Mouse (Mus musculus) neural tube, embryonic 14.5 days (tissue): Measurements from ENCODE around the gene Lpar6. TPM values are rescaled to one million over a fixed set of nuclear protein-coding genes. Genes with fewer than 3 reads are reported as not detected.

Experiments used
- ATAC-seq: fragments of 200-750 bp; cut with Nextera tagmentation; 2 replicates; pipeline ENCODE4 v1.8.0; 2017; ENCODE audit warnings: low read depth, mild to moderate bottlenecking, moderate TSS enrichment, moderate library complexity
- H3K27ac ChIP-seq: fragments of 300-500 bp; sonication (generic); 2 replicates; pipeline ENCODE4 v1.5.1; 2014; ENCODE audit warnings: low read depth, mild to moderate bottlenecking, control low read depth, low read length, moderate library complexity, mixed read lengths
- H3K27me3 ChIP-seq: fragments of 300-500 bp; sonication (generic); 2 replicates; pipeline ENCODE4 v1.6.1; 2014; ENCODE audit warnings: low read length; ENCODE audit not compliant: control insufficient read depth, insufficient read depth
- H3K36me3 ChIP-seq: fragments of 300-500 bp; sonication (generic); 2 replicates; pipeline ENCODE4 v1.6.1; 2014; ENCODE audit warnings: low read length, mixed read lengths; ENCODE audit not compliant: control insufficient read depth, insufficient read depth
- H3K4me1 ChIP-seq: fragments of 300-500 bp; sonication (generic); 2 replicates; pipeline ENCODE4 v1.6.1; 2014; ENCODE audit warnings: low read length; ENCODE audit not compliant: control insufficient read depth, insufficient read depth
- H3K4me2 ChIP-seq: fragments of 300-500 bp; sonication (generic); 2 replicates; pipeline ENCODE4 v1.6.1; 2014; ENCODE audit warnings: mild to moderate bottlenecking, low read depth, low read length, control low read depth
- H3K4me3 ChIP-seq: fragments of 300-500 bp; sonication (generic); 2 replicates; pipeline ENCODE4 v1.5.1; 2014; ENCODE audit warnings: low read depth, low read length, control low read depth, mixed read lengths
- H3K9ac ChIP-seq: fragments of 300-500 bp; sonication (generic); replicated peaks from 2 replicates; pipeline ENCODE4 v1.6.1; 2014; ENCODE audit warnings: low read depth, mild to moderate bottlenecking, control low read depth, low read length, mixed read lengths
- H3K9me3 ChIP-seq: fragments of 300-500 bp; sonication (generic); 2 replicates; pipeline ENCODE4 v1.6.1; 2016; ENCODE audit warnings: low read length; ENCODE audit not compliant: control insufficient read depth
- whole genome bisulfite sequencing: fragments of 180-500 bp; shearing (Covaris S2); extraction: QIAGEN DNeasy Blood & Tissue Kit; methylation state at CpG from one replicate; pipeline ENCODE4 v1.1.7; 2014; 5-methylcytosine and 5-hydroxymethylcytosine counted together
- polyA plus RNA-seq: library from polyadenylated mRNA; unstranded; fragments of >200 nt; fragmentation: Nextera tagmentation; extraction: Ambion mirVana; gene quantifications from 2 replicates; pipeline ENCODE4 v1.2.1, GENCODE M21; 2014

Gene Lpar6
- 3.5 and 4.7 TPM in 2 replicates for polyA plus RNA-seq

DNA sequence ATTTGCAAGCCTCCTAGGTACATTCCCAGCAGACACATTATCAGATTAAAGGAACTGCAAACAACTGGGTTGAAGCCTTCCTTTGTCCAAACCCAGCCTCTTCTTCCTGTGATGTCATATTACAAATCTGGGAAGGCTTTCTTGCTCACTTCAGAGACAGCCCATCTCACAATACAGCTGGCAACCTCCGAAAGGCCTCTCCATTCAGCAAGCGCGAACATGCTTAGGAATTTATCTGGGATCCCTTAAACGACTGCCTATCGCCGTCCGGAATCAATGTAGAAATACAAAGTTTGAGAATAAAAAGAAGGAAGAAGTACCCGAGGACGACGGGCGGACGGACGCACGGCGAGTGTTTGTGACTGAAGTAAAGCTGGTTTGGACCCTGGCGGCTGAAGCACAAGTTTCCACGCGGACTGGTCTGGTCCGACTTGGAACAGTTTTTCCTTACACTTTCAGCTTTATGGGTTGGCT is at the start of gene Lpar6:
Lpar6 (plus strand) TSS at position 48 of the 474 bp plus-strand sequence.
- ATAC-seq, result peak; percentile 79
- peak within 1 kb of the TSS; percentile 37 for H3K4me3 ChIP-seq

DNA sequence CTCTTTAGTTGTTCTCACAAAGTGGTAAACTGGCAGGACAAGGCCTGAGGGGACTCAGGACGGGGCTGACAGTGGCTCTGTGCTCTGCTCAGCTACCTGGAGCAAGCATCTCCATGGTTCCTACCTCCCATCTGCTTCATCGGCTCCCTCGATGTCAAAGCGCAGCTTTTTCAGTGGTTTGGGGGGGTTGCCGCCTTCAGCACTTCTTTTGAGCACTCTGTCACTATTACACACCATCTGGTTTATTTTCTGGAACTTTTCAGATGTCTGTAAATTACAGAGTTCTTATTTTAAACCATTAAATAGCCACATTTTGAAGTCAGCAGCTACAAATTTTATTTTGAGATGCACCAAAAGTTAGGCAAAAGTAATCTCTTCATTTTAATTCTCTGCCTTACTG is 38.6 kb upstream of the Lpar6 start:
- Histone ChIP-seq H3K27ac (no peak overlapping the region), H3K9ac (no peak overlapping the region), H3K4me2 (no peak overlapping the region), H3K9me3 (no peaks in the 10 kb centered on the region), H3K4me1 (no peaks in the 10 kb centered on the region), H3K27me3 (no peaks in the 10 kb centered on the region), H3K4me3 (no peak overlapping the region), H3K36me3 (peaks cover 13% of the 10 kb centered on the region; the same call in 1 of the 2 replicates)
- 54% methylated on average over 5 of the region's 5 CpGs for WGBS
- ATAC-seq, result no peak

More for the DNA sequence above, at the start of gene Lpar6:
- Histone ChIP-seq H3K36me3 (no peaks in the 10 kb centered on the region), H3K27me3 (no peaks in the 10 kb centered on the region), H3K4me1 (peaks cover 5% of the 10 kb centered on the region; the same call in 1 of the 2 replicates), H3K4me2 (peak within 1 kb of the TSS; percentile 54), H3K9ac (peak within 1 kb of the TSS; percentile 39), H3K27ac (peak within 1 kb of the TSS; percentile 71), H3K9me3 (no peaks in the 10 kb centered on the region)
- WGBS, result under 1% methylated on average over 19 of the region's 19 CpGs

DNA sequence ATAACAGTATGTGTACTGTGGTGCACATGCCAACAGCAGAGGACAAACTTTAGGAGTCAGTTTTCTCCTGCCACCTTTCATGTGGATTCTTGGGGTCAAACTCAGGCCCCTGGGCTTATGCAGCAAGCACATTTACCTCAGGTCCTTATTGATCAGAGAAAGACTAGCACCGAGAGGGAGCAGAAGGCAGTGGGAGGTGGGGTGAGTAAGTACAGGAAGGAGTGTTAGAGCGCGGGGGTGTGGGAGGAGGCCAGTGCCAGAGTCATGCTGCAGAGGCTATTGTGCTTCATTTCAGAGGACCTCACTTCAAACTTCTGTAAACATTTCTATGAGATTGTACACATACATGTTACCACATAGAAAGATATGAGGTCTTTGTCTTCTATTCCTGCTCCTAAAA is 36.2 kb upstream of the Lpar6 start:
- 73% methylated on average over 3 of the region's 3 CpGs for WGBS

DNA sequence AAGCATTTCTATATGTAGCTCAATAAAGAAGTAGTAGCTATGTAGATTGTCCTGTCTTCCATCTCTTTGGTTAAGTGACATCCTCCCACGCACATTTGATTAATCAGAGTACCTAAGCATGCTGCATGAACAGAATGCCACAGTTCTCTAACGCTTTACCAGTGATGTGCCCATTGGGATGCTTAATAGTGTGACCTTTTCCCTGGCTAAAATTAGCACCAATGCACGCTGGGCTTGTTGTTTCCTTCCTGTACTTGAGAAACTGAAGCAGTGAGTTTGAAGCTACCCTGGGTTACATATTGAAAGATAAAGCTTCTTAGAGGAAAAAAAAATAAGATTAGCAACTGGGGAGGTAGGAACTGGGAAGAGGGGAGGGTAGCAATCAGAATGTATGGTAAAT is 33.7 kb upstream of the Lpar6 start:
- H3K4me2 ChIP-seq, result no peak overlapping the region
- H3K27ac ChIP-seq, result no peak overlapping the region
- ATAC-seq, result no peak
- H3K27me3 ChIP-seq, result no peaks in the 10 kb centered on the region
- H3K9ac ChIP-seq, result no peak overlapping the region
- 74% methylated on average over 3 of the region's 3 CpGs for WGBS
- H3K4me3 ChIP-seq, result no peak overlapping the region
- H3K36me3 ChIP-seq, result peaks cover 7% of the 10 kb centered on the region; the same call in 1 of the 2 replicates
- no peaks in the 10 kb centered on the region for H3K4me1 ChIP-seq
- H3K9me3 ChIP-seq, result no peaks in the 10 kb centered on the region

More for the DNA sequence above, 36.2 kb upstream of the Lpar6 start:
- Histone ChIP-seq H3K27me3 (no peaks in the 10 kb centered on the region), H3K36me3 (peaks cover 21% of the 10 kb centered on the region; the same call in 1 of the 2 replicates), H3K4me2 (no peak overlapping the region), H3K27ac (no peak overlapping the region), H3K9me3 (no peaks in the 10 kb centered on the region), H3K9ac (no peak overlapping the region), H3K4me3 (no peak overlapping the region), H3K4me1 (no peaks in the 10 kb centered on the region)
- no peak for ATAC-seq

DNA sequence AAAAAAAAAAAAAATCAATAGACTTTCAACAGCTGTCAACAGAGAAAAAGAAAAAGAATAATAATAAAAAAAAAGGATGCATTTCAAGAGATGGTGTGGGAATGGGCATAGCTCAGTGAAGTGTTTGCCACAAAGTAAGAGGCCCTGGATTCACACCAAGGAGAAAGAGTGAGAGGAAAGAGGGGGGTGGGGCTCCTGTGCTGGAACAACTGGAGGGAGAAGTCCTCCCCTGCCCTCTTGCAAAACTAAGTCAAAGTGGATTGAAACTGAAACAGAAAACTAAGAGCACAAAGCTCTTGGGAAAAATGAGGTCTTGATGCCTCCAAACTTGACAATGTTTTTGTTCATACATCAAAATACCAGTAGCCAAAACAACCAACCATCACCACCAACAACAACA is 28.4 kb upstream of the Lpar6 start:
- H3K9ac ChIP-seq, result no peak overlapping the region
- peaks cover 7% of the 10 kb centered on the region; the same call in 1 of the 2 replicates for H3K36me3 ChIP-seq
- H3K4me1 ChIP-seq, result no peaks in the 10 kb centered on the region
- no peak for ATAC-seq
- no peak overlapping the region for H3K27ac ChIP-seq
- no peak overlapping the region for H3K4me3 ChIP-seq
- H3K27me3 ChIP-seq, result no peaks in the 10 kb centered on the region
- H3K4me2 ChIP-seq, result no peak overlapping the region
- H3K9me3 ChIP-seq, result no peaks in the 10 kb centered on the region

DNA sequence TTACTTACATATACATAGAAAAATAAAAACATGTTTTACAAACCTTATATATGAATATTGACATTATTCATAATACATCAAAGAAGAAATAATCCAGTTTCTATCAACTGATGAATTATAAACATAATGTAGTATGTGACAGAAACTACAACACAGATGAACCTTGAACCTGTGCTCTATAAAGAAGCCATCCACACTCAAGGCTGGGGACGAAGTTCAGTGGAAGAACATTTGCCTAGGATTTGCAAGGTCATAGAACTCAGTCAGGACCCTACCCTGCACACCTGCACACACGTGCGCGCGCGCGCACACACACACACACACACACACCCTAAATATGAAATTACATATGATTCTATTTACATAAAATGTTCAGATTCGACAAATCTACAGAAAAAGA is 27.5 kb upstream of the Lpar6 start:
- WGBS, result 96% methylated on average over 8 of the region's 8 CpGs
- no peak for ATAC-seq
- Histone ChIP-seq H3K4me3 (no peak overlapping the region), H3K27me3 (no peaks in the 10 kb centered on the region), H3K9ac (no peak overlapping the region), H3K27ac (no peak overlapping the region), H3K4me2 (no peak overlapping the region), H3K4me1 (no peaks in the 10 kb centered on the region), H3K36me3 (peaks cover 6% of the 10 kb centered on the region; the same call in 1 of the 2 replicates), H3K9me3 (no peaks in the 10 kb centered on the region)

DNA sequence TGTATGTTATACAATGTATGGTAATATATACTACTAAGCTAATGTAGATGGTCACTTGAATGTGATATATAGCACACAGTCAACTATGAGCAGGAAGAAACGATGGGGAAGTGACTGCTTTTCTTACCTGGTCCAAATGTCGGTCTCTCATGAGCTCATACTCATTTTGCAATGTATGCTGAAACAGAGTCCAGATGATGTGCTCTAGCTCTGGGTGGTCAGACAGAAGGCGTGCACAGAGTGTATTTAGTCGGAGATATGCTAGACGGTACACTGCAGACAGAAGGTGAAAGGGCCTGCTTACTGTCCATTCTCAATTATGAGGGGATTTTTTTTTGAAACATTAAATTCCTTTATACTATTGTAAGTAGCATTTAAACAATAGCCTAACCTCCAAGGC is 26.2 kb upstream of the Lpar6 start:
- Histone ChIP-seq H3K4me3 (no peak overlapping the region), H3K9me3 (no peaks in the 10 kb centered on the region), H3K4me2 (no peak overlapping the region), H3K36me3 (peaks cover 11% of the 10 kb centered on the region; the same call in 1 of the 2 replicates), H3K27ac (no peak overlapping the region), H3K4me1 (no peaks in the 10 kb centered on the region), H3K9ac (no peak overlapping the region), H3K27me3 (no peaks in the 10 kb centered on the region)
- WGBS, result 93% methylated on average over 5 of the region's 5 CpGs
- ATAC-seq, result no peak

DNA sequence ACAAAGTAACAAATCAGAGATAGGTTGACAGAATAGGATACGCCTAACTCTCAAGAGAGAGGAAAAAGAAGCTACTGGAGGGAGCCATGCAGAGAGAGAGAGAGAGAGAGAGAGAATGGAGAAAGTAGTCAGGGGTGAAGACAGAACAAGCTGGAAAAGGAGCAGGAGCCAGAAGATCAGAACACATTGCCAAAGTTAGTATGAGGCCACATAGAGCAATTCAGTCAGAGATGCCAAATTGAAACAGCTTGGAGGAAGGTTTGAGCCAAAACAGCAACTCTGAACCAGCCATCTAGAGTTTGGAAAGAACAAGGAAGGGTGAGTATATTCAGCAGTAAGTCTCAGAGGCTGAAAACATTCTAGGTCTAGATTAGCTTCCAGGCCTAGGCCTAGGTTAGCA is 20.6 kb upstream of the Lpar6 start:
- H3K27me3 ChIP-seq, result no peaks in the 10 kb centered on the region
- H3K4me2 ChIP-seq, result no peak overlapping the region
- no peak overlapping the region for H3K27ac ChIP-seq
- H3K4me3 ChIP-seq, result no peak overlapping the region
- WGBS, result 82% methylated on average over 1 of the region's 1 CpGs
- no peak for ATAC-seq
- H3K9me3 ChIP-seq, result no peaks in the 10 kb centered on the region
- no peak overlapping the region for H3K9ac ChIP-seq
- H3K4me1 ChIP-seq, result no peaks in the 10 kb centered on the region
- peaks cover 11% of the 10 kb centered on the region; the same call in 1 of the 2 replicates for H3K36me3 ChIP-seq

DNA sequence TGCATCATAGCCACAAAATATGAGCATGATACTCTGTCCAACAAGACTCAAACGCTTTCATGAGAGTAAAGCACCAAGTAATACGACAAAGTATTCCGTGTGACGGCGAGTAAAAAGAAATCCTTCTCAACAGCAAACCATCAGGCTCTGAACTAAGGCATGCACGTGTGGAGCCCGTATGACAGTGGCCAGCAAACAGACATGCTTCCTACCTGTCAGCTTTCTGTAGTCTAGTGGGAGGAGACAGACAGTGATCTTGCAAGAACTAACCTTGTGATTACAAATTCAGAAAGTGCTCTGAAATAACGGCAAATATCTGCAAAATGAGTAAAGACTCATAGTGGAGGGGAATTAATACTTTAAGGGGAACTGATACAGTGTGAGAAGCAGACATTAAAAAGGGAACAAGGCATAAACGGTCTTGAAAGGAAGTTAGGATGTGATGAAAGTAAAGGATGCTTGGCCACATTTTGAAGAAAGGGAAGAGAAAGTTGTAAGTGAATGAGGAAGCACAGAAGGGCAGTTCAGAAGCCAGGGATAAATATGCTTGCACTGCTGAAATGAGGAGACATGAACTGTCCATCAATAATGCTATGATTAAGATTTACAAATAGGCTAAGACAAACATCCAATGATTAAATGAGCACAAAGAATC is 15.3 kb upstream of the Lpar6 start:
- 90% methylated on average over 9 of the region's 9 CpGs for WGBS
- H3K4me2 ChIP-seq, result no peak overlapping the region
- H3K36me3 ChIP-seq, result no peaks in the 10 kb centered on the region
- no peak overlapping the region for H3K27ac ChIP-seq
- 0 out of 2 replicates have a peak, but pooled peaks cover 3% of the 10 kb centered on the region for H3K4me1 ChIP-seq
- no peak for ATAC-seq
- no peak overlapping the region for H3K9ac ChIP-seq
- H3K9me3 ChIP-seq, result no peaks in the 10 kb centered on the region
- H3K27me3 ChIP-seq, result no peaks in the 10 kb centered on the region
- H3K4me3 ChIP-seq, result no peak overlapping the region
